Mouse (Mus musculus) bone marrow, adult 2 months (tissue): ENCODE results near the gene Hhipl1.

ENCODE experiments used
- CTCF ChIP-seq: fragments of 200-500 bp; IDR thresholded peaks from 2 replicates; pipeline ENCODE4 v1.5.1; 2011; ENCODE audit warnings: low read length, control low read depth; ENCODE audit not compliant: control insufficient read depth, insufficient read depth
- POLR2A ChIP-seq: fragments of 200-500 bp; IDR thresholded peaks from 2 replicates; pipeline ENCODE4 v1.6.1; 2011; ENCODE audit warnings: low read depth, mild to moderate bottlenecking, control low read depth, low read length, borderline replicate concordance; ENCODE audit not compliant: control insufficient read depth

DNA sequence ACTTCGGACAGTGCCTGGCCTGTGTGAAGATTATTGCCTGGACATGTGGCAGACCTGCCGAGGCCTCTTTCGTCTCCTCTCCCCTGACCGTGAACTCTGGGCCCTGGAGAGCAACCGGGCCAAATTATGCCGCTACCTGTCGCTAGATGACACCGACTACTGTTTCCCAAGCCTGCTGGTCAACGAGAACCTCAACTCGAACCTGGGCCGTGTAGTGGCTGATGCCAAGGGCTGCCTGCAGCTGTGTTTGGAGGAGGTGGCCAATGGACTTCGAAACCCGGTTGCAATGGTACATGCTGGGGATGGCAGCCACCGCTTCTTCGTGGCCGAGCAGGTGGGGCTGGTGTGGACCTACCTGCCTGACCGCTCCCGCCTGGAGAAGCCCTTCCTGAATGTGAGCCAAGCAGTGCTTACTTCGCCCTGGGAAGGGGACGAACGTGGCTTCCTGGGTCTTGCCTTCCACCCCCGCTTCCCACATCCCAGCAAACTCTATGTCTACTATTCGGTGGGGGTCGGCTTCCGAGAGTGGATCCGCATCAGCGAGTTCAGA, 5.7 kb downstream of the Hhipl1 start:
- TF ChIP-seq POLR2A = no peak
- no peak for TF ChIP-seq CTCF
